Mouse (Mus musculus) midbrain, embryonic 12.5 days (tissue): ENCODE measurements around the gene Capns2. TPM values are rescaled to one million over a fixed set of nuclear protein-coding genes. Genes with fewer than 3 reads are reported as not detected.

Experiments
- ATAC-seq: fragments of 200-750 bp; cut with Nextera tagmentation; 2 replicates; pipeline ENCODE4 v1.8.0; 2017; ENCODE audit warnings: low read depth, moderate TSS enrichment, moderate library complexity; ENCODE audit not compliant: low FRiP score
- H3K27ac ChIP-seq: fragments of 300-500 bp; sonication (generic); replicated peaks from 2 replicates; pipeline ENCODE4 v1.5.1; 2016; ENCODE audit warnings: mild to moderate bottlenecking
- H3K27me3 ChIP-seq: fragments of 300-500 bp; sonication (generic); 2 replicates; pipeline ENCODE4 v1.6.1; 2016; ENCODE audit warnings: mild to moderate bottlenecking
- H3K36me3 ChIP-seq: fragments of 300-500 bp; sonication (generic); 2 replicates; pipeline ENCODE4 v1.6.1; 2016
- H3K4me1 ChIP-seq: fragments of 300-500 bp; sonication (generic); 2 replicates; pipeline ENCODE4 v1.6.1; 2016
- H3K4me2 ChIP-seq: fragments of 300-500 bp; sonication (generic); replicated peaks from 2 replicates; pipeline ENCODE4 v1.6.1; 2016; ENCODE audit warnings: mild to moderate bottlenecking, moderate library complexity
- H3K4me3 ChIP-seq: fragments of 300-500 bp; sonication (generic); 2 replicates; pipeline ENCODE4 v1.5.1; 2016; ENCODE audit warnings: mild to moderate bottlenecking
- H3K9ac ChIP-seq: fragments of 300-500 bp; sonication (generic); replicated peaks from 2 replicates; pipeline ENCODE4 v1.6.1; 2016; ENCODE audit warnings: mild to moderate bottlenecking, moderate library complexity
- H3K9me3 ChIP-seq: fragments of 300-500 bp; sonication (generic); 2 replicates; pipeline ENCODE4 v1.6.1; 2016; ENCODE audit warnings: mild to moderate bottlenecking
- WGBS: fragments of 180-500 bp; shearing (Covaris S2); methylation state at CpG from one replicate; pipeline ENCODE4 v1.1.7; 2016; 5-methylcytosine and 5-hydroxymethylcytosine counted together
- polyA plus RNA-seq: library from polyadenylated mRNA; unstranded; fragments of >200 nt; fragmentation: Nextera tagmentation; extraction: Ambion mirVana; gene quantifications from 2 replicates; pipeline ENCODE4 v1.2.1, GENCODE M21; 2016

The Capns2 gene
- polyA plus RNA-seq: 0.18 TPM in 1 of 2 replicates, not detected in the other

DNA sequence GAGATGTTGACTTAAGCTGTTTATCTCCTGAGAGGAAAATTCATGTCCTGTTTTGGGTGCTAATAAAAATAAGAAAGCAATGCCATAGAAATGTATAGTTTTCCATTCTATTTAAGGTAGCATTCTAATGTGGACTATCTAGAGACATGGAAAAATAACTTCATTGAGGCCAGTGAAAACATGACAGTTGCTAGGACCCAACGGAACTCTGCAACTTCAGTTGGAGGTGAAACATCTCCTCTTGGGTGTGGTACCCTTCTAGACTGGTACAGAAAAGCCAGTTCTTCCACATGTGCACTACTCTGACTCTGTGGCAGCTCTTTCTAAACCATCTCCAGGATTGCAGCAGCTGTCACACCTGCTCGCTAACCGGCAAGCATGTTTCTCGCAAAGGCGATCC is at the start of gene Capns2:
TSS of gene Capns2 (plus strand) at position 301 of the 400 bp plus-strand sequence.
- no peaks in the 10 kb centered on the region for H3K9me3 ChIP-seq
- WGBS: 98% methylated on average over 5 of the region's 5 CpGs
- no peak within 1 kb of the TSS for H3K9ac ChIP-seq

DNA sequence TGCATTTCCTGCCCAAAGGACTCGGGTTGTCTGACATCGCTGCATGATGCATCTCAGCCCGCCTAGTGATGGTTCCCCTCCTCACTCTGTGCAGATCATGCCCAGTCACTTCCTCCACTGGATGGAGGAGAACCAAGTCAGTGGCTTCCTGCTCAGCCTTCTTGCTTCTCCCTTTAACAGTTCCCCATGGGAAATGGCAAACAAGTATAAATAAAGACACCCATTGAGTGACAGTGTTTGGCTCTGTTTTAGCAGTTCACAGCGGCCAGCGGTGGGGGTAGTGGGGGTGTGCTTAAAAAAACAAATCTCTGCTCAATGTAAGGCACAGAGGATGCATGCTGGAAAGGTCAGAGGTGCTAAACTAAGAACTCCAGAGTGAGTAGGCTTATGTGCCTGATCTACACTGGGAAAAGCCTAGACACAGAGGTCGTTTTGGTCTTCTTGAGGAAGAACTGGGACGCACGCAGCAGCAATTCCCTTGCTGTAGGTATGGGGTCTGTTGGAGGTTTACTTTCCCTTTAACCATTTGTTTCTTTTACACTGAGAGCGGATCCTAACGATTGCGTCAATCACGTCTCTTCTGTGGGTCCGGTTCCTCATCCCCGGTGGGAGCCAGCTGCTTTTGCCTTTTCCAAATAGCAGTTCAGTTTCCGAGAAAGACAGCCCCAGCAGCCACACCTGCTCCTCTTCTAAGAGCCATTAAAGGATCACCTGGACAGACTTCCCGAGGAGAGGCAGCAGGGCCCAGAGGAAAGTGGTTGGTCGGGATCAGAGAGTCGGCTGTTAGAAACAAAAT is 47.8 kb upstream of the Capns2 start:
- Histone ChIP-seq H3K9me3 (no peaks in the 10 kb centered on the region), H3K9ac (no peak overlapping the region), H3K4me2 (no peak overlapping the region), H3K4me3 (no peak overlapping the region), H3K27ac (no peak overlapping the region), H3K36me3 (no peaks in the 10 kb centered on the region), H3K27me3 (peaks cover 24% of the 10 kb centered on the region), H3K4me1 (0 out of 2 replicates have a peak, but pooled peaks cover 4% of the 10 kb centered on the region)
- ATAC-seq: no peak
- 73% methylated on average over 18 of the region's 18 CpGs for WGBS

More for the DNA sequence above, at the start of gene Capns2:
- Histone ChIP-seq H3K27me3 (no peaks in the 10 kb centered on the region), H3K27ac (no peak within 1 kb of the TSS), H3K4me3 (no peak within 1 kb of the TSS), H3K36me3 (no peaks in the 10 kb centered on the region), H3K4me2 (no peak within 1 kb of the TSS), H3K4me1 (no peaks in the 10 kb centered on the region)
- no peak for ATAC-seq

DNA sequence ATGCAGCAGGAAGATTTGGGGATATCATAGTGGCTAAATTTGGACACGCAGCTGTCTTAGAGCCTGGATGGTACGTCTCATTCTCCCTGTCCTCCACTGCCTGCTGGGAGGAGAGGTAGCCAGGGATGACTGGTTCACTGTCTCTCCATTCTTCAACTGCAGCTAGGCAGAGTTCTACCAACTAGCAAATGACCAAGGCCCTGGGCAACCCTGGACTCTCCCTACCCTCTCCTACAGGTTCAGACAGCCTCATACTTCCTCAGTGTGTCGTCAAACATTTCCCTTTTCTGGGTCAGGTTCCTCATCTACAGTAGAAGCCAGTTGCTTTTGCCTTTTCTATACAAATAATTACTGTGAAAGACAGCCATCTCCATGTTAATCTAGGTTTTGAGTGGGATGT is 46.5 kb upstream of the Capns2 start:
- Histone ChIP-seq H3K4me1 (0 out of 2 replicates have a peak, but pooled peaks cover 4% of the 10 kb centered on the region), H3K9me3 (no peaks in the 10 kb centered on the region), H3K4me3 (no peak overlapping the region; the same call in 1 of the 2 replicates), H3K27ac (no peak overlapping the region), H3K36me3 (no peaks in the 10 kb centered on the region), H3K9ac (no peak overlapping the region), H3K4me2 (peak overlapping the region; percentile 86), H3K27me3 (peaks cover 24% of the 10 kb centered on the region)
- ATAC-seq: no peak
- 89% methylated on average over 3 of the region's 3 CpGs for WGBS

DNA sequence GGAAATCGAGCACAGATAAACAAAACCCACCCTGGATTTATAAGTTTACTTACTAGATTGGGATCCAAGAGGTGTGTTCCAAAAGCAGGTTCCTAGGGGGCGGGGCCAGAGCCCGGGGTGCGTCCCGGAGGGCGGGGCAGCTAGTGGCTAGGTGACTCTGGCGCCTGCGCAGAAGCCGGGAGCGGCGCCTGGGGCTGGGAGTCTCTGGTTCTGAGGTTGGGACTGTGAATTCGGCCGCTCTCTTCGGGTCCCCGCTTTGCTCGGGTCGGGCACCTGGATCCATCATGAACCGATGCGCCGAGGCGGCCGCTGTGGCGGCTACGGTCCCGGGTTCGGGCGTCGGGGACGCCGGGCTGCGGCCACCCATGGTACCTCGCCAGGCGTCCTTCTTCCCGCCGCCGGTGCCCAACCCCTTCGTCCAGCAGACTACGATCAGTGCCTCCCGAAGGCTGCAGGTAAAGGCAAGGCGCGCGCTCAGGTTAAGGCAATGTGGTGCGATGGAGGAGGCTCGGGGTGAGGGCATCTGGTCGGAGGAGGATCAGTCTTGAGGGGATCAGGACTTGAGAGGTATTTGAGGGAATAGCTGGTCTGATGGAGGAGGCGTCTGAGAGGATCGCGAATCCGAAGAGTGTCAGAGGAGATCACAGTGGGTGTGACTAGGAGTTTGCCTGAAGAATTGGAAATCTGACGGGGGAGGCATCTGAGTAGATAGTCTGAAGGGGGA is 45.9 kb upstream of the Capns2 start, which contains the start of gene Lpcat2:
TSS of gene Lpcat2 (plus strand) at position 169 of the 724 bp plus-strand sequence.
- Histone ChIP-seq H3K9me3 (no peaks in the 10 kb centered on the region), H3K36me3 (no peaks in the 10 kb centered on the region), H3K27ac (no peak within 1 kb of the TSS), H3K27me3 (peaks cover 24% of the 10 kb centered on the region), H3K4me2 (peak within 1 kb of the TSS; percentile 86), H3K4me1 (0 out of 2 replicates have a peak, but pooled peaks cover 4% of the 10 kb centered on the region), H3K9ac (peak within 1 kb of the TSS; percentile 78), H3K4me3 (peak within 1 kb of the TSS; percentile 67)
- peak; percentile 82 for ATAC-seq
- under 1% methylated on average over 50 of the region's 50 CpGs for WGBS

DNA sequence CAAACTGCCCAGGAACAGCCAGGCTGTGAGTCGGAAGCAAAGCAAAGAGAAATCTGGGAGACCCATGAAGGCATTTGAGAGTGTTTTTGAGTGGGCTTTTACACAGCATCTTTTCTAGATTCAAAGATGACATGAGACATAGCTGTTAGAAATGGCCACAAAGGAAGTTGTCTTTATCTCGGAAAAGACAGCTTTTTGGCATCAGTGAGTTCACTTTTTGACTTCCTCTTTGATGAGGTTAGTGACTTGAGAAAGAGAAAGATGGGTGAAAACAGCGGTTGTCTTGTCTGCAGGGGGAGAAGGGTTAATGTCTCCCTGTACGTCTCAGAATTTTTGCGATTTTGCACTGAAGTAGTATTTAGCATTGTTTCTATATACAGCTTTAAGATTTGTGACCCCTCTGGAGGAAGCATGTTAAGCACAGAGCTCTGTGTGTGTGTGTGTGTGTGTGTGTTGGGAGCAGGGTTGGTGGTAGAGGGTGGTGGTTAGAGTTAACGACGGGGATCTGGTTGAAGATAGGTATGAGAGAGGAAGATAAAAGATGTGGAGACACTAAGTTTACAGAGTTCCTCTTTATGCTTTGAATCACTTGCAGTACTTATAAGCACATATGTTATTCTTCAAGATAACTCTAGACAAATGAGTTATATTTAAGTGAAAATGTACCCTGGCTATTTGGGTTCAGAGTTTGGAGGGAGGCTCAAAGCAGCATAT is 44.8 kb upstream of the Capns2 start:
- Histone ChIP-seq H3K9me3 (no peaks in the 10 kb centered on the region), H3K4me1 (0 out of 2 replicates have a peak, but pooled peaks cover 4% of the 10 kb centered on the region), H3K36me3 (no peaks in the 10 kb centered on the region), H3K9ac (no peak overlapping the region), H3K27me3 (peaks cover 24% of the 10 kb centered on the region), H3K4me2 (no peak overlapping the region), H3K27ac (no peak overlapping the region), H3K4me3 (peak overlapping the region; percentile 67; the same call in 1 of the 2 replicates)
- WGBS: 93% methylated on average over 7 of the region's 7 CpGs
- ATAC-seq: no peak

DNA sequence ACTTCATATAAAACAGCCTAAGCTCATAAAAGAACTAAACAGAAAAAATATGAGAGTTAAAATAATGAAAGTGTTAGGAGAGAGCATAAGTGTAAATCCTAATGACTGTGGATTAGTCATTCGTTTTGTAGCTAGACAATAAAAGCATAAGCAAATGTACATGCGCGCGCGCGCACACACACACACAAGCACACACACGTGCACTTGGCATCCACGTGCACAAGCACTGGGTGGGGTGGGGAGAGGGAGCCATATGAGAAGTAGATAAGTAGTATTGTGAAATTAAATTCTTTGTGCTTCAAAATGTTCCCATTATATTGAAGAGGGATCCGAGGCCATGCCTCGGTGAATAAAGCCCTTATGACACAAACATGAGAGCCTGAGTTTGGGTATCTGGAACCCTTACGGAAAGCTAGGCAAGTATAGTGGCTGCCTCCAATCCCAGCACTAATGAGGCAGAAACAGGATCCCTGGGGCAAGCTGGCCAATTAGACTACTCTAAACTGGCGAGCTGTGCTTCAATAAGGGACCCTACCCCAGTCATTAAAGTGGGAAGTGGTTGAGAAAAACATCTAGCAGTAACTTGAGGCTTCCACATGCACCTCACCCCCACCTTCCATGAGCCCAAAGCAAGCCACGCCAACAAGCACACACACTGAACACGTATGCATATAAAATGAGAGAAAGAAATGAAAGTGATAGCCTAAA is 42.6 kb upstream of the Capns2 start:
- Histone ChIP-seq H3K4me3 (no peak overlapping the region), H3K27me3 (peaks cover 24% of the 10 kb centered on the region), H3K36me3 (no peaks in the 10 kb centered on the region), H3K4me2 (no peak overlapping the region), H3K9me3 (no peaks in the 10 kb centered on the region), H3K9ac (no peak overlapping the region), H3K27ac (no peak overlapping the region), H3K4me1 (0 out of 2 replicates have a peak, but pooled peaks cover 4% of the 10 kb centered on the region)
- ATAC-seq: no peak
- 87% methylated on average over 14 of the region's 14 CpGs for WGBS

DNA sequence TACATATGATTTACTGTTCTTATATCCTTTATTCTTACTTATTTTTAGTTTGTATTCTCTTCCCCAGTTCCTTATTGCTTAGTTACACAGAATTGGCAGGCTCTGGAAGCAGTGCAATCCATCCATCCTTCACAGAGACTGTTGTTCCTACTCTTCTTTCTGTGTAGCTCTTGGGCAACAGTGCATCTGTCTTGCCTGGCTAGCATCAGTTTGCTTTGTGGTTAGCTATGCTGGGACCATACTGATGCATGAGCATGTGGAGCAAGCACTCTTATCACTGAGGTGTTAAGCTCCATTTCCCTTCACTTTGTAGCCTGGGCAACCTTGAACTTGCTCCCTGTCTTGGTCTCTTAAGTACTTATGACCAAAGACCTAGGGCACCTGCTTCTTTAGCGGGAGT is 39.2 kb upstream of the Capns2 start:
- H3K4me1 ChIP-seq: no peaks in the 10 kb centered on the region
- WGBS: 89% methylated on average over 1 of the region's 1 CpGs

DNA sequence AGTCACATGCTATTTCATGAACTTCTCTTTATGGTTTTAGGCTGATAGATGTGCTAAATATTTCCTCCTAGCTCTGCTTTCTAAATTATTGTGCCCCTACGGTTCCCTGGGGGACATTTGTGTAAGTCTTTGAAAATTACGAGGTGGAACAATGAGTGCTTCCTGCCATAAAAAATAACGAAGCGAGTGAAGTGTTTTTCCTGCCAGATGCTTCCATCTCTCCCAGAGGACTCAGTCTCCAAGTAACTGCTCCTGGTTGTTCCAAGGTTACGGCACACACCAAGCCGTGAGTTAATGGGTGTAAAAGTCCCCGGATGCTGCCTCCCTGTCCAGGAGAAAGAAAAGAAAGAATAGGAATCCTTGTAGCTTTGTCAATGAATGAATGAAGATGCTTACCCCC is 30.9 kb upstream of the Capns2 start:
- no peak overlapping the region for H3K4me3 ChIP-seq
- ATAC-seq: no peak
- H3K9me3 ChIP-seq: no peaks in the 10 kb centered on the region
- no peaks in the 10 kb centered on the region for H3K27me3 ChIP-seq
- 68% methylated on average over 7 of the region's 7 CpGs for WGBS
- no peak overlapping the region for H3K4me2 ChIP-seq
- no peaks in the 10 kb centered on the region for H3K36me3 ChIP-seq
- no peaks in the 10 kb centered on the region for H3K4me1 ChIP-seq
- H3K9ac ChIP-seq: no peak overlapping the region
- no peak overlapping the region for H3K27ac ChIP-seq

More for the DNA sequence above, 39.2 kb upstream of the Capns2 start:
- ATAC-seq: no peak
- Histone ChIP-seq H3K9ac (no peak overlapping the region), H3K27ac (no peak overlapping the region), H3K27me3 (no peaks in the 10 kb centered on the region), H3K4me2 (no peak overlapping the region), H3K4me3 (no peak overlapping the region), H3K9me3 (no peaks in the 10 kb centered on the region), H3K36me3 (no peaks in the 10 kb centered on the region)

DNA sequence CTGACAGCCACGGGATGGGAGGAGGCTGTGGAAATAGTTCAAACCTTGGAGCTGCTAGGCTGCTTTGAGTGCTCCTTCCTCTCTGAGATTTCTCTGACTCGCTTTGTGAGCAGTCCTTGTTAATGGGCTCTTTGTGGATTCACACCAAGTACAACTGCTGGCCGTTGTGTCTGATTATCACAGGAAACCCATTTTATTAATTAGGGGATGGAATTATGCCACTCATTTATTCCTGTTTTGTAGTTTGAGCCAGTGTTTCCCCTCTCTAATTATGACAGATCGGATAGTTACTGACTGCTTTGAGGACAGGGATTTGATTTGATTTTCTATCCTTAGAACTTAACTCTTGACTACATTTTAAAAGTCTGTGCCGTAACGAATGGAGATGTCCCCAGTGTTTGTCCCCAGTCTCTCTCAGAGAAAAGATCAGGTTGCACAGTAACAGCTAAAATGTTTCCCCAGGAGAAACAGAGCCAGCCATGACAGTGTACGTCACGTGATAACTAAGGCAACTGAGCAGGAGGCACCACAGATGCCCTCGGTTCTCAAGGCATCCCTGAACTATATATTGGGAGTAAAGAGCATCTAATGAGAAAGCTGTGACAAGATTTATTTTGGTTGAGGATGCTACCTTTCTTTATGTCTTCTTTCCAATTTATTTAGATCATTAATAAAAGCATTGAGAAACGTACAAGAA is 29.0 kb upstream of the Capns2 start:
- H3K9me3 ChIP-seq: no peaks in the 10 kb centered on the region
- 78% methylated on average over 10 of the region's 10 CpGs for WGBS
- no peaks in the 10 kb centered on the region for H3K27me3 ChIP-seq
- no peak for ATAC-seq
- H3K9ac ChIP-seq: no peak overlapping the region
- no peak overlapping the region for H3K27ac ChIP-seq
- no peak overlapping the region for H3K4me3 ChIP-seq
- no peaks in the 10 kb centered on the region for H3K36me3 ChIP-seq
- no peak overlapping the region for H3K4me2 ChIP-seq
- no peaks in the 10 kb centered on the region for H3K4me1 ChIP-seq

DNA sequence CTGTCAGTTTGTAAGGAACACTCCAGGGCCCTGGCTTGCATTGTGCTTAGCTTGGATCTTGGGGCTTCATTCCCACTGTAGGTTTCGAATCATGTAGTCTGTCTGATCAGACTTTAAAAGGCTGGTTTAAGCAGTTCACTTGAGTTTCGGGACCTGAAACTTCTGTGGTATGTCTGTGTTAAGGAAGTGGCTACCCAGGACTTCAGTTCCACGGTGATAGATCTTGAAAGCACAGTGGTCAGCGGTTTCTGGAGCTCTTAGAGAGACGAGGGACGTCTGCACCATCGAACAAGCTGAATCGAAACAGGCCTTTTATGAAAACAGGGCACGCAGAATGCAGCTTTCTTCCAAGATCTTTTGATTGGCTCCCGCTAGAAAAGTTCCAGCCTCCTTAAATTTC is 25.4 kb upstream of the Capns2 start:
- 58% methylated on average over 10 of the region's 10 CpGs for WGBS
- Histone ChIP-seq H3K9me3 (no peaks in the 10 kb centered on the region), H3K9ac (no peak overlapping the region), H3K4me2 (no peak overlapping the region), H3K27me3 (no peaks in the 10 kb centered on the region), H3K4me1 (no peaks in the 10 kb centered on the region), H3K36me3 (no peaks in the 10 kb centered on the region), H3K4me3 (no peak overlapping the region), H3K27ac (no peak overlapping the region)
- ATAC-seq: no peak

DNA sequence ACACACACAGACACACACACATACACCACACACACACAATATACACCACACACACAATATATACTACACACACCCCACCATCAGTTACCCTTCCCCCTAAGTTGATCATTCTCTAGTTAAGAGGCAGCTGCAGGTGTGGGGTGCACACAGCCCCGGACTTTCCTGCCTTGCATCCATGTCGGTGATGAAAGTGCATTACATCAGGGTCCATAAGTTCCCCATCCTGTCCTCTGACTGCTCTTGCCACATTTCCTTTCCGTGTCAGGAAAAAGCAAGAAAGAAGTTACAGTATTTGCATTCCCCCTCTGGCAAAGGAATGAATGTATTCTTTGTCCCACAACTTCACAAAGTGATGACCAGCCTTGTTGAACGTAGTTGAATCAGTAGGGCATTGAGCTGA is 20.0 kb upstream of the Capns2 start:
- WGBS: 79% methylated on average over 4 of the region's 4 CpGs
- no peak for ATAC-seq
- Histone ChIP-seq H3K27me3 (no peaks in the 10 kb centered on the region), H3K4me3 (no peak overlapping the region), H3K9me3 (no peaks in the 10 kb centered on the region), H3K4me2 (no peak overlapping the region), H3K9ac (no peak overlapping the region), H3K4me1 (no peaks in the 10 kb centered on the region), H3K36me3 (no peaks in the 10 kb centered on the region), H3K27ac (no peak overlapping the region)
